Mouse (Mus musculus) cerebellum, adult 2 months (tissue): ENCODE measurements around the gene Tyrobp. TPM values are rescaled to one million over a fixed set of nuclear protein-coding genes. Genes with fewer than 3 reads are reported as not detected.
A peak's percentile ranks its signal among the peaks of the same experiment; 100 is the strongest.

Experiments
- DNase-seq, 2 experiments: peaks; one replicate each; pipeline ENCODE4 v3.0.0; 2021
- H3K27ac ChIP-seq: fragments of 200-500 bp; 2 replicates; pipeline ENCODE4 v1.5.1; 2012; ENCODE audit warnings: low read length, control low read depth, inconsistent platforms; ENCODE audit not compliant: insufficient read depth
- H3K27me3 ChIP-seq: fragments of 200-500 bp; 2 replicates; pipeline ENCODE4 v1.6.1; 2012; ENCODE audit warnings: inconsistent platforms, mild to moderate bottlenecking, low read length, moderate library complexity; ENCODE audit not compliant: control insufficient read depth, insufficient read depth
- H3K4me1 ChIP-seq: fragments of 200-500 bp; 2 replicates; pipeline ENCODE4 v1.6.1; 2011; ENCODE audit warnings: low read length; ENCODE audit not compliant: control insufficient read depth, insufficient read depth
- H3K4me3 ChIP-seq: fragments of 200-500 bp; replicated peaks from 2 replicates; pipeline ENCODE3; 2011; ENCODE audit warnings: mild to moderate bottlenecking, low read depth, low read length, control low read depth; ENCODE audit not compliant: insufficient read depth
- CTCF ChIP-seq: fragments of 200-500 bp; IDR thresholded peaks from 2 replicates; pipeline ENCODE4 v1.5.1; 2011; ENCODE audit warnings: low read depth, mild to moderate bottlenecking, control low read depth, low read length, moderate library complexity, borderline replicate concordance; ENCODE audit not compliant: insufficient read depth
- POLR2A ChIP-seq: fragments of 200-500 bp; IDR thresholded peaks from 2 replicates; pipeline ENCODE4 v1.6.1; 2011; ENCODE audit warnings: low read length, control low read depth, borderline replicate concordance; ENCODE audit not compliant: insufficient read depth
- WGBS: fragments of 180-500 bp; shearing (Covaris S2); methylation state at CpG from one replicate; pipeline ENCODE4 v1.1.7; 2018; 5-methylcytosine and 5-hydroxymethylcytosine counted together
- polyA plus RNA-seq: library from polyadenylated mRNA; depleted of rRNA; stranded (reverse); fragments of >200 nt; gene quantifications from 2 replicates; pipeline ENCODE4 v1.2.3, GENCODE M21; 2012; rRNA removed

Gene Tyrobp
- polyA plus RNA-seq, 1 experiment, result 32.5 TPM

- Histone ChIP-seq H3K27me3 (peaks cover 2% of the 10 kb centered on the region; the same call in 1 of the 2 replicates), H3K4me1 (peaks cover 4% of the 10 kb centered on the region), H3K27ac (no peak overlapping the region), H3K4me3 (peak overlapping the region; percentile 45)
- DNase-seq, result no peak
- TF ChIP-seq CTCF, result no peak
- TF ChIP-seq POLR2A, result no peak
- WGBS, result under 1% methylated on average over 31 of the region's 31 CpGs
Observed at GRCm38 (mm10) chr7:30456911-30457628, 43.5 kb downstream of the Tyrobp start.

- H3K27me3 ChIP-seq, result peaks cover 2% of the 10 kb centered on the region; the same call in 1 of the 2 replicates
- DNase-seq, result no peak
- TF ChIP-seq CTCF (no peak), POLR2A (no peak)
- H3K4me1 ChIP-seq, result peaks cover 4% of the 10 kb centered on the region
- H3K27ac ChIP-seq, result no peak within 1 kb of the TSS
- WGBS, result 3% methylated on average over 16 of the region's 16 CpGs
- H3K4me3 ChIP-seq, result peak within 1 kb of the TSS; percentile 45
Observed at GRCm38 (mm10) chr7:30457629-30458330, 44.2 kb downstream of the Tyrobp start, which contains the start of the genes Kirrel2 and Nphs1. TSS of gene Kirrel2 (minus strand) at chr7:30457690. TSS of gene Nphs1 (plus strand) at chr7:30458315.

- Histone ChIP-seq H3K4me3 (no peak overlapping the region), H3K27me3 (peaks cover under 1% of the 10 kb centered on the region; the same call in 1 of the 2 replicates), H3K4me1 (no peaks in the 10 kb centered on the region; the same call in 1 of the 2 replicates), H3K27ac (no peak overlapping the region)
- TF ChIP-seq POLR2A (no peak), CTCF (no peak)
- WGBS, result 46% methylated on average over 6 of the region's 6 CpGs
- no peak for DNase-seq
Observed at GRCm38 (mm10) chr7:30459484-30459883, 45.9 kb downstream of the Tyrobp start.

GRCm38 (mm10) chr7:30463568-30463967 is 50.0 kb downstream of the Tyrobp start:
- DNase-seq, result no peak
- TF ChIP-seq POLR2A, result no peak
- TF ChIP-seq CTCF, result no peak
- 49% methylated on average over 7 of the region's 7 CpGs for WGBS
- Histone ChIP-seq H3K27ac (no peak overlapping the region), H3K27me3 (no peaks in the 10 kb centered on the region; the same call in 1 of the 2 replicates), H3K4me3 (no peak overlapping the region), H3K4me1 (no peaks in the 10 kb centered on the region)

GRCm38 (mm10) chr7:30463996-30464395 is 50.4 kb downstream of the Tyrobp start:
- TF ChIP-seq CTCF (no peak), POLR2A (no peak)
- WGBS, result 34% methylated on average over 4 of the region's 4 CpGs
- no peaks in the 10 kb centered on the region for H3K4me1 ChIP-seq
- DNase-seq, result no peak
- no peak overlapping the region for H3K27ac ChIP-seq
- no peak overlapping the region for H3K4me3 ChIP-seq
- no peaks in the 10 kb centered on the region; the same call in 1 of the 2 replicates for H3K27me3 ChIP-seq

DNA sequence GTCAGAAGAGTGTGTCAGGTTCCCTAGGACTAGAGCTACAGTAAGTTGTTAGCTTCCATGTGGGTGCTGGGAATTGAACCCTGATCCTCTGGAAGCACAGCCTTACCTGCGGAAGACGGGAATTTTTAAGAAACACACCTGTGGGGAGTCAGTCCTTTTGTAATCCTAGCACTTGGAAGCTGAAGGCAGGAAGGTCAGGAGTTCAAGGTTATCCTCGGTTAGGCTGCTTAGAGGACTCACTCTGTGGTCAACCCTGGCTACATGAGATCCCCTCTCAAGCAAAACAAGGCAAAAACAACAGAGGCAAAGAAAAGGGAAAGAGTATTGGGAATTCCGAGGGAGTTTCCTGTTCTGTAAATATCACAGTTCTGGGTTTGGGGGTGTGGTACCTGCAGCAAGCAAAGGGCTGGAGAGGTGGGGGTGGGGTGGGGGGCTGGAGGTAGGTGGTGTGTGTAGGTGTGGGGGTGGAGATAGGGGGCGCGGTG is 51.3 kb downstream of the Tyrobp start:
- Histone ChIP-seq H3K4me3 (no peak overlapping the region), H3K27me3 (no peaks in the 10 kb centered on the region; the same call in 1 of the 2 replicates), H3K27ac (no peak overlapping the region), H3K4me1 (no peaks in the 10 kb centered on the region)
- WGBS, result 30% methylated on average over 6 of the region's 6 CpGs
- TF ChIP-seq CTCF, result no peak
- TF ChIP-seq POLR2A, result no peak
- DNase-seq, result no peak

Other genes with a start within 250 kb of the Tyrobp start
- 37.6 and 38.0 TPM in 2 replicates for gene Zfp146, start 244.0 kb upstream of the Tyrobp start, polyA plus RNA-seq
- 24.7 and 32.0 TPM in 2 replicates for gene Cox7a1, start 229.6 kb upstream of the Tyrobp start, polyA plus RNA-seq
- 463 and 475 TPM in 2 replicates for gene Capns1, start 214.9 kb upstream of the Tyrobp start, polyA plus RNA-seq
- gene Polr2i, start 181.8 kb upstream of the Tyrobp start, polyA plus RNA-seq, result 167 and 182 TPM in 2 replicates
- gene Tbcb, start 181.5 kb upstream of the Tyrobp start, polyA plus RNA-seq, result 134 and 147 TPM in 2 replicates
- not detected in 2 replicates for gene Ovol3, start 178.0 kb upstream of the Tyrobp start, polyA plus RNA-seq
- 0.16 TPM in 1 of 2 replicates, not detected in the other for gene Thap8, start 133.7 kb upstream of the Tyrobp start, polyA plus RNA-seq
- gene Wdr62, start 133.3 kb upstream of the Tyrobp start, polyA plus RNA-seq, result 3.8 and 4.6 TPM in 2 replicates
- 726 and 810 TPM in 2 replicates for gene Clip3, start 122.0 kb upstream of the Tyrobp start, polyA plus RNA-seq
- 197 and 214 TPM in 2 replicates for gene Alkbh6, start 105.0 kb upstream of the Tyrobp start, polyA plus RNA-seq
- 63.4 and 63.8 TPM in 2 replicates for gene Syne4, start 99.0 kb upstream of the Tyrobp start, polyA plus RNA-seq
- gene E130208F15Rik, start 92.0 kb upstream of the Tyrobp start, polyA plus RNA-seq, result 0.57 and 0.73 TPM in 2 replicates
- 21.9 and 23.8 TPM in 2 replicates for gene Sdhaf1, start 89.9 kb upstream of the Tyrobp start, polyA plus RNA-seq
- 20.4 and 22.1 TPM in 2 replicates for gene Lrfn3, start 51.0 kb upstream of the Tyrobp start, polyA plus RNA-seq
- 0.34 and 0.84 TPM in 2 replicates for gene Hcst, start 6.1 kb downstream of the Tyrobp start, polyA plus RNA-seq
- 5.1 and 5.4 TPM in 2 replicates for gene Nfkbid, start 8.0 kb downstream of the Tyrobp start, polyA plus RNA-seq
- 782 and 892 TPM in 2 replicates for gene Aplp1, start 31.8 kb downstream of the Tyrobp start, polyA plus RNA-seq
- 2.7 TPM in 2 replicates for gene Kirrel2, start 43.9 kb downstream of the Tyrobp start, polyA plus RNA-seq
- 0.43 and 0.56 TPM in 2 replicates for gene Nphs1, start 44.6 kb downstream of the Tyrobp start, polyA plus RNA-seq
- gene Prodh2, start 79.9 kb downstream of the Tyrobp start, polyA plus RNA-seq, result not detected in 2 replicates
- 38.5 and 39.8 TPM in 2 replicates for gene Arhgap33, start 121.3 kb downstream of the Tyrobp start, polyA plus RNA-seq
- 23.8 and 24.3 TPM in 2 replicates for gene Hspb6, start 138.4 kb downstream of the Tyrobp start, polyA plus RNA-seq
- 5.6 and 7.4 TPM in 2 replicates for gene Proser3, start 138.5 kb downstream of the Tyrobp start, polyA plus RNA-seq
- gene Lin37, start 146.1 kb downstream of the Tyrobp start, polyA plus RNA-seq, result 60.2 and 62.5 TPM in 2 replicates
- 109 and 117 TPM in 2 replicates for gene U2af1l4, start 149.5 kb downstream of the Tyrobp start, polyA plus RNA-seq
- gene Gm49396, start 149.6 kb downstream of the Tyrobp start, polyA plus RNA-seq, result 11.9 and 12.3 TPM in 2 replicates
- gene Psenen, start 149.9 kb downstream of the Tyrobp start, polyA plus RNA-seq, result 147 and 155 TPM in 2 replicates
- 8.3 and 10.1 TPM in 2 replicates for gene Igflr1, start 151.7 kb downstream of the Tyrobp start, polyA plus RNA-seq
- gene Kmt2b, start 175.0 kb downstream of the Tyrobp start, polyA plus RNA-seq, result 57.7 and 60.0 TPM in 2 replicates
- not detected in 2 replicates for gene Zbtb32, start 185.1 kb downstream of the Tyrobp start, polyA plus RNA-seq
- 2.0 and 2.2 TPM in 2 replicates for gene Upk1a, start 199.1 kb downstream of the Tyrobp start, polyA plus RNA-seq
- 1,224 and 1,255 TPM in 2 replicates for gene Cox6b1, start 212.4 kb downstream of the Tyrobp start, polyA plus RNA-seq
- gene Etv2, start 222.1 kb downstream of the Tyrobp start, polyA plus RNA-seq, result not detected in 2 replicates
- 66.6 and 69.5 TPM in 2 replicates for gene Rbm42, start 236.6 kb downstream of the Tyrobp start, polyA plus RNA-seq